Mouse (Mus musculus) kidney, postnatal 36 days (tissue): ENCODE measurements at regions not wholly inside any gene's neighbourhood (a gene's known extent, or its start where the extent isn't known, plus 50 kb on each side); places are given as distances from the start of the nearest gene placed in this dataset.
A peak's percentile ranks its signal among the peaks of the same experiment; 100 is the strongest.

ENCODE experiments used
- DNase-seq, 2 experiments: peaks; one replicate each; pipeline ENCODE4 v3.0.0; 2021 to 2022; ENCODE audit warnings: mixed read lengths in 2 of 2

DNA sequence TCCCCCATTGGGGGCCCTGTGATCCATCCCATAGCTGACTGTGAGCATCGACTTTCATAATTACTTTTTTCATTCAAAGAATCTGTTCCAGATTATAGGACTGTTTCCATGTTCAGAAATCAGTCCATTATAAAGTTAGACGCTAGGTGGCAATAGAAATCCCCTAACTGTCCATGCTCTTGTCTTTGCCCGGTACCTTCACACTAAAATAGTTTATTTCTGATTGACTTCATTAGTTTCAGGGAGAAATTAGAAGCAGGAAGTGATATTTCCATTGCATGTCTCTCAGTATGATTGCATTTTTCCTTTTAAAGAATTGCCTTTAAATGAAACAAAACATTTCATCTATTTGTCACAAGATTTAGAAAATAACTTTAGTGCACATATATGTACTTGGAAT, 131.7 kb downstream of the Fbxo8 start:
- DNase-seq, result no peak

DNA sequence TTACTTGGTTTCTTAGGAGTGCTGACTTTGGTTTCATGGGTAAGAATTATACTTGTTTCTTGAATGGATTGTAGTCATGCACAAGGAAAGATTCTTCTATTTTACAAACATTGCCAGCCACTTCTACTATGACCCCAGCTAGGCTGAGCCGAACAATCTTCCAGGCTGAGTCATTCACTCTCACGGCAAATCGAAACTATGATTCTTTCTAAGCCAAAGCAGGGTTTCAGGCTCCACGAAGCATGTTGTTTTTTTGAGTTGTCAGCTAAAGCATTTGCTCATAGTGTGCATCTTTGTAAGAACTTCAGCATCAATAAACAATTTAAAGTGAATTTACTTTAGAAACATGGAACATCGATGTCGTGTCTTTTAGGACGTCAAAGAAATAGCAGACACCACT, 133.5 kb downstream of the Fbxo8 start:
- no peak for DNase-seq

- DNase-seq, result no peak
Observed at GRCm38 (mm10) chr8:56695436-56695835, 144.5 kb downstream of the Fbxo8 start.

DNA sequence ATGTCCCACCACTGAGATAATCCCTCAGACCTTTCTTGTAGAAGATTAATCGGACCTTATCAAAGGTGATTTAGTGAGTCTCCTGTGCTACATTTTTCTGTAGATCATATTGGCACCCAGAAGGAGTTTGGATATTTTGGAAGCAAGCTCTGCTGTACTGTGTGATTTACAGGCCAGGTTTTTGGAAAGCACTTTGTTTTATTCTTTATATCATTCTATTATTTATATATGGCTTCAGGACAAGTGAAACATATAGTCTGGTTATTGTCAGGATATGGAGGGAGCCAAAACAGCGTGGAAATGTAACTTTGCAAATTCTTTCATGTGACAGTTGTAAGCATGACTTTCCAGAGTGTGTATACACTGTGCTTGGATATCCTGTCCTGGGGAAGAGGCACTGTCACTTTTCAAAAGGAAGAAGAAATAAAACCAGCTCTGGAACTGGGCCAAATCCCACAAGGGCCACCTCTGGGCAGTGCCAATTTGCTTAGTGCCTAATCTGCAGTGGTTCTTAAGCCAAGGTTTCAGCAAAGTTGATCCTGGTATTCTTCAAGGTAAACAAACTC, 149.8 kb downstream of the Fbxo8 start:
- DNase-seq, result no peak

- no peak for DNase-seq
Observed at GRCm38 (mm10) chr8:56706377-56706776, 155.5 kb downstream of the Fbxo8 start.

DNA sequence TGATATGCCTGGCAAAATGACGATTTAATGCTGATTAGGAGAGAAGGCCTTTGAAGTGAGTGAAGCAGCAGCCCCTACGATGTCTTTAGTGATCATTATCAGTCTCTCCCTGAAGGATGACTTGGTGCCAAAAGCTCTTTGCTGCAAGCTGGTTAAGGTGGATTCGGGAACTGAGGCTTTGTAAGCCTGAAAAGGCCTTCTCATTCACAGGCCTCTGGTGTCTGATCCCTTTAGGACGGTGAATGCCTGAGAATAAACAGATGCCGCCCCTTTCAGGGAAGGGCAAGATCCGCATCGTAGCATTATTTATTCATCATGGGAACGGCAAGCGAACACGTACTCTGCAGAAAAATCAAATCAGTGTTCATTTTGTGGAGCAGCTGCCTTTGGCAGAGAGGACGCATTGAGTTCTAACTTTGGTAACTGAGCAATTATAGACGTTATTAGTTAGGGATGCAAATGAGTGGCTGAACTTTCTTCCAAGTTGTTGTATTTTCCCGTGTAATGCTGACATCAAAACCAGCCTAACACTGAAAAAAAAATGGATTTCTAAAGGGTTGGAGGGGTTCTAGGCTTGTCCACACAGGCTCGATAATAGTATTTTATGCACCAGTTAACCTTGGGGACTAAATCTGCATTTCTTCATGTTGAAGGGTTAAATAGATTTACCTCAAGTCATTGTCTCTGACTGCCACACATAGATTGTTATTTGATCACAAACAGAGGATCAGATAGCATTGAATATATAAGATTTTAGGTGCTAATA, 156.2 kb downstream of the Fbxo8 start:
- no peak for DNase-seq

DNA sequence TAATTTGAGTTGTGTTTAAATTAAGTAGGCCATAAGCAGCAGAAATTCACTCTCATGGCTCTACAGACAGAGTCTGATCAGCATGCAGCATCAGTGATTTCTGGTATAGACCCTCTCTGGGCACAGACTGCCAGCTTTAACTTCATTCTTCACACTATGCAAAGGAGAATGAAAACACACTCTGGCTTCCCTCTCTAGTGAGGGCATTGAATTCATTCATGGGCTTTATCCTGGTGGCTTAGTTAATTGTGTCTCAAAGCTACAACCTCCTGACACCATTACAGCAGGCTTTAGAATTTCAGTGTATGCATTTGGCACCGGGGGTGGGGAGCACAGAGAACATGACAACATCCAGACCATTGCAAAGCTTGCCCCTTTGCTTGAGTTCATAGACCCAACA, 169.1 kb downstream of the Fbxo8 start:
- DNase-seq, result no peak

DNA sequence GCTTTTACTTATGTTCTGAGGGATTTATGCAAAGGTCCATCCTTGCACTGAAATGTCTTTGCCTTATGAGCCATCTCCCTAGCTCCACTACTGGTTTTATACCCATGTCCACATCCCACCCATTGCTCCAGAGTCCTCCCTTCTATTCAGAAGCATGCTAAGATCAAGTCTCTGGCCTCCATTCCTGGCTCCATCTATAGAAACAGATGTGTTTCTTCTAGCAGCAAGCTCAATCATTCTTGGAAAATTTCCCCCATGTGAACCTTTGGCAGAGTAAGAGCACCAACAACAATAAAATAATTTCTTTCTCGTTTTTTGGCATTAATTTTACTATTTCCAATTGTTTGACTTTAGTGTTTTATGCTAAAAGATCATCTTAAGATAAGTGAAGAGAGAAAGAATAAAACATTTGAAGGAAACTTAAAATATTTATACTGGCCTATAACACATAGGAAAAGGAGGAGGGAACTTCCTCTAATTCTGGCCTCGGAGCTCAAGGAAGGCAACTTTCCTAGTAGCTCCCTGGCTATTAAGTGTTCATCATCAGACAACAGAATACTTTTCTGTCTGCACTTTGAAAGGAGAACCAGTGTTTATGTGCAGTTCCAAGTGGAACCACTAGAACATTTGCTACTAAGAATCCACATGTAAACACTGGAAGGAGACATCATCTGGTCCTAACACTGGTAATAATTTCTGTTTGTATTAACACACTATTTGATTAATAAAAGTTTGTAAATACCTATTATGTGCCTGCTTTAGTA, 171.8 kb downstream of the Fbxo8 start:
- no peak for DNase-seq

DNA sequence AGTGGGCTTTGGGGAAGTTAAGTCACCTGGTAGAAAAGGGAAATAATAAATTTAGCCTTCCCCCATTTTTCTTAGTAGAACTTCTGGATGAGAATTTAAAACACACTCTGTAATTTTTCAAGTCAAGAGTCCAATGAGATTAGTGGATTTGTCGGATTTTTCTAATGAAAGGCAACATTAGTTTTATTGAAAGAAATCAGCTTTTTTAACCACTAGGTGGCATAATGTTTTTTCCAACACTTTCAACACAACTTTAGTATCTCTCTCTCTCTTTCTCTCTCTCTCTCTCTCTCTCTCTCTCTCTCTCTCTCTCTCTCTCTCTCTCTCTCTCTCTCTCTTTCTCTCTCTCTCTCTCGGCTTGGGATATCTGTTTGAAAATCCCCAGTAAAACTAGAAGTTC, 173.7 kb downstream of the Fbxo8 start:
- no peak for DNase-seq

GRCm38 (mm10) chr8:56733318-56733717, 182.4 kb downstream of the Fbxo8 start:
- DNase-seq, result no peak

DNA sequence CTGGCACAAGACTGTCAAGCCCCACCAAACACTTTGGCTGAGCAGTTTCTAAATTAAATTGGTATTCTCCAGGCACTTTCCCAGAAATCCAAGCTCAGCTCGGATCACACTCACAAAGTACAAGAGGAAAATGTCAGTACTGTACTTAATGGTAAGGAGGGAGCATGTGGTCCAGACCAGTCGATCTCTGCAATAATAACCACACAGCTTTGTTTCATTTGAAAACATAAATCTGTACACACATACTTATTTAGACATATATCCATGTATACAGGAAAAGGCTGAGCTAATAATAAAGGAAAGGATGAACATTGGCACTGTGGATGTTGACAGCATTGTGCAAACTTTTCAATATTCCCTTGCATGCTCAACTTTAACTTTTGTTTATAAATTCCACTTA, 184.1 kb downstream of the Fbxo8 start:
- DNase-seq, result no peak

- no peak for DNase-seq
Observed at GRCm38 (mm10) chr8:56767034-56767433, 216.1 kb downstream of the Fbxo8 start.

GRCm38 (mm10) chr8:56784441-56784840, 233.6 kb downstream of the Fbxo8 start:
- DNase-seq, result no peak

GRCm38 (mm10) chr8:56789549-56790270, 238.8 kb downstream of the Fbxo8 start:
- DNase-seq, result no peak

GRCm38 (mm10) chr8:56832651-56833050, 281.8 kb downstream of the Fbxo8 start:
- no peak for DNase-seq

DNA sequence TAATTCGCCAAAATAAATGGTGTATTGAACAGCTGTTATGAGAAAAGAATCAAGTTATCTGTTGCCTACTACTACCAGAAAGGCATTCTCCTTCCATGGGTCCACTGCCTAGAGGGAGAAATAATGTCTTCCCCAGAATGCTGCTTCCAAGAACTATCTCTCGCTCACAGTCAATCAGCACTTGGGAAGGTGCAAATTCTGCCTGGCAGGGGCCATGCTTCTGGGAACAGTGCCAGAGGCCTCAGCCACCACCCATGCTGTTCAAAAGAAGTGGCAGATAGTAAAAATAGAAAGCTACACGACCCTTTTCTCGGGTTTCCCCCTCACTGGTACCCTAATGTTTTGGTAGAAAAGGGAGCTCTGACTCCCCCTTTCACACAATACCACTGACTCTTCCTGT, 282.2 kb downstream of the Fbxo8 start:
- DNase-seq, result no peak

DNA sequence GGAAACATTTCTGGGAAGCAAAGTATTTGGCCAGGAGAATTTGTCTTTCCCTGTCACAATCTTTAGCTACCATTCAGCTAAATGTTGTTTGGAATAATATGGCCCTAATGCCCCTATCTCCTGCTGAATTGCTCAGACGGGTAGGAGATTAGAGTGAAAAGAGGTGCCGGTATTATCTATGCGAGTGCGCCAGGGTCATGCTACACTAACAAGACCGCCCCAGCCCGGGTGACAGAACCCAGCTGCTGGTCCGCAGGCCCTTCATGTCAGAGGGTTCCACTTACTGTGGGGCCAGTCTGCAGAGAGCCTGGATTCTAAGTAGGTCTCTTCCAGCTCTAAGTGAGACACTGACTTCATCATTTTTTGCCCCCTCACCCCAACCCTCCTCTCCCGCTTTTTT, 332.6 kb downstream of the Fbxo8 start:
- DNase-seq, result peak; percentile 1 to 3

GRCm38 (mm10) chr8:56884195-56884594, 333.3 kb downstream of the Fbxo8 start:
- DNase-seq, result no peak

- DNase-seq, result no peak
Observed at GRCm38 (mm10) chr8:56893638-56894037, 342.7 kb downstream of the Fbxo8 start.

- no peak for DNase-seq
Observed at GRCm38 (mm10) chr8:56915362-56915761, 364.5 kb downstream of the Fbxo8 start.

DNA sequence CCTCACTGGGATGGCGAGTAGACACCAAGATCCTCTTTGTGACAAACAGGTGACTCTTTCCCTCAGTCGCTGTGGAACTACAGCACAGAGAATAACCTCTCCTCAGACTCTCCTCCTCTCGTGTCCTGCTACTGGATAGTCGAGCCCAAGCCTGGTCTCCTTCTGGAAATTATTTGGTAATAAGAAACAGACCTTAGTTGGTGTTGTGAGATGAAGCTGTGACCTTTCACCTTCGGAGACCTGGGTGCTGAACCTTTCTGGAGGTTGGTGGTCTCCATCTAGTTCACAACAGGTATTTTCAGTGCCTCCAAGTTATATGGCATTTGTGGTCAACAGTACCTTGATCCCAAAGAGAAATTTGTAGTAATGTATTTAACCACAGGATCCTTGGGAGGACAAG, 365.1 kb downstream of the Fbxo8 start:
- DNase-seq, result no peak

DNA sequence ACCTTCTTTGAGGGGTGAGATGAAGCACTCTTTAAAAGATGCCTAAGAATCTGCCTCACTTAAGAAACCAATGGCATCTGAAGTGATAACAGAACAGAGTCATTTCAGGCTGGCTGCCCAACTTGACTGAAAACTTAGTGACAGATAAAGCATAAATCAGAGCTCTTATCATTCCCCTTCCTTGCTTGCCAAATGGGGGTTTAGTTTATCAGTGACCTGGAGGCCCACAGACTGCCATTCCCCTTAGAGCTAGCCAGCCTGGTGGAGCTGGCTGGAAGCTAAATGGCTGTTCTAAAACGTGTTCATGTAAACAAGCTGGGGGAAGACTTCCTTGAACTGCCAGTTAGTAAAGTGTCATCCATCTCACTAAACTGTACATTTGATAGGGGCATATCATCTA, 373.8 kb downstream of the Fbxo8 start:
- no peak for DNase-seq

GRCm38 (mm10) chr8:56927166-56927565, 376.3 kb downstream of the Fbxo8 start:
- DNase-seq, result no peak
